Mouse (Mus musculus) liver, embryonic 16.5 days (tissue): ENCODE measurements around the gene Pax4. TPM values are rescaled to one million over a fixed set of nuclear protein-coding genes. Genes with fewer than 3 reads are reported as not detected.

ENCODE experiments used
- ATAC-seq: fragments of 200-750 bp; cut with Nextera tagmentation; 2 replicates; pipeline ENCODE4 v1.8.0; 2017; ENCODE audit warnings: low read depth, mild to moderate bottlenecking, moderate number of reproducible peaks, moderate library complexity
- H3K27ac ChIP-seq: fragments of 300-500 bp; sonication (generic); 2 replicates; pipeline ENCODE4 v1.5.1; 2014; ENCODE audit warnings: mild to moderate bottlenecking, low read length
- H3K27me3 ChIP-seq: fragments of 300-500 bp; sonication (generic); 2 replicates; pipeline ENCODE4 v1.6.1; 2014; ENCODE audit warnings: low read depth, low read length, mixed read lengths; ENCODE audit not compliant: control insufficient read depth, insufficient read depth
- H3K36me3 ChIP-seq: fragments of 300-500 bp; sonication (generic); 2 replicates; pipeline ENCODE4 v1.6.1; 2014; ENCODE audit warnings: mild to moderate bottlenecking; ENCODE audit not compliant: control insufficient read depth, insufficient read depth
- H3K4me1 ChIP-seq: fragments of 300-500 bp; sonication (generic); 2 replicates; pipeline ENCODE4 v1.6.1; 2014; ENCODE audit warnings: low read depth, low read length, mixed read lengths; ENCODE audit not compliant: control insufficient read depth
- H3K4me2 ChIP-seq: fragments of 300-500 bp; sonication (generic); 2 replicates; pipeline ENCODE4 v1.6.1; 2014; ENCODE audit warnings: low read depth, low read length, mixed read lengths
- H3K4me3 ChIP-seq: fragments of 300-500 bp; sonication (generic); 2 replicates; pipeline ENCODE4 v1.5.1; 2014; ENCODE audit warnings: low read depth, mild to moderate bottlenecking, low read length
- H3K9ac ChIP-seq: fragments of 300-500 bp; sonication (generic); 2 replicates; pipeline ENCODE4 v1.6.1; 2014; ENCODE audit warnings: low read depth, low read length
- H3K9me3 ChIP-seq: fragments of 300-500 bp; sonication (generic); replicated peaks from 2 replicates; pipeline ENCODE4 v1.6.1; 2016; ENCODE audit warnings: low read length; ENCODE audit not compliant: control insufficient read depth
- WGBS: fragments of 180-500 bp; shearing (Covaris S2); extraction: QIAGEN DNeasy Blood & Tissue Kit; methylation state at CpG from one replicate; pipeline ENCODE4 v1.1.7; 2014; ENCODE audit not compliant: insufficient replicate concordance; 5-methylcytosine and 5-hydroxymethylcytosine counted together
- polyA plus RNA-seq: library from polyadenylated mRNA; unstranded; fragments of >200 nt; fragmentation: Nextera tagmentation; extraction: Ambion mirVana; gene quantifications from 2 replicates; pipeline ENCODE4 v1.2.1, GENCODE M21; 2015

Pax4 gene
- not detected in 2 replicates for polyA plus RNA-seq

DNA sequence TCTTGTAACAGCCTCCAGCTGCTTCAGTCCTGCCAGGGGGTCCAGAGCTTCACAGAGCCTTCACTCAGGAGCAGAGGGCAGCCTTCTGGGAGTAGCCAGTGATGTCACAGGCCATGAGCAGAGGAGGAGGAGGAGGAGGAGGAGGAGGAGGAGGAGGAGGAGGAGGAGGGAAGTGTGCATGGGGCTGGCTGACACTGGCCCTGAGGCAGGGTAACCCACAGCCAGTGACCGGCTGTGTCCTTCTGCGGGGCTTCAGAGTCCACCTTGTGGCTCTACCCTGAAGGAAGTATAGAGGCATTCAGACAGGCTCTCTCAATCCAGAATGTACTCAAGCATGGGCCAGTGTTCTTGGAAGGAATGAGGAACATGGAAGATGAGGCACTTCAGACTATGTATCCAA, at the start of gene Pax4:
Gene Pax4 (minus strand): TSS at position 101 of the 400 bp plus-strand sequence.
- 71% methylated on average over 2 of the region's 2 CpGs for WGBS
- H3K36me3 ChIP-seq, result no peaks in the 10 kb centered on the region
- ATAC-seq, result no peak
- H3K9ac ChIP-seq, result no peak within 1 kb of the TSS
- H3K27ac ChIP-seq, result no peak within 1 kb of the TSS
- H3K27me3 ChIP-seq, result peaks cover 27% of the 10 kb centered on the region
- H3K4me1 ChIP-seq, result no peaks in the 10 kb centered on the region
- no peak within 1 kb of the TSS for H3K4me2 ChIP-seq
- no peak within 1 kb of the TSS for H3K4me3 ChIP-seq
- H3K9me3 ChIP-seq, result no peaks in the 10 kb centered on the region

GRCm38 (mm10) chr6:28497837-28498236, 48.7 kb upstream of the Pax4 start:
- no peaks in the 10 kb centered on the region for H3K9me3 ChIP-seq
- no peak overlapping the region for H3K4me3 ChIP-seq
- 18% methylated on average over 5 of the region's 5 CpGs for WGBS
- H3K4me2 ChIP-seq, result no peak overlapping the region
- H3K4me1 ChIP-seq, result no peaks in the 10 kb centered on the region
- H3K9ac ChIP-seq, result no peak overlapping the region
- 0 out of 2 replicates have a peak, but pooled peaks cover 3% of the 10 kb centered on the region for H3K36me3 ChIP-seq
- no peaks in the 10 kb centered on the region for H3K27me3 ChIP-seq
- ATAC-seq, result no peak
- no peak overlapping the region for H3K27ac ChIP-seq

DNA sequence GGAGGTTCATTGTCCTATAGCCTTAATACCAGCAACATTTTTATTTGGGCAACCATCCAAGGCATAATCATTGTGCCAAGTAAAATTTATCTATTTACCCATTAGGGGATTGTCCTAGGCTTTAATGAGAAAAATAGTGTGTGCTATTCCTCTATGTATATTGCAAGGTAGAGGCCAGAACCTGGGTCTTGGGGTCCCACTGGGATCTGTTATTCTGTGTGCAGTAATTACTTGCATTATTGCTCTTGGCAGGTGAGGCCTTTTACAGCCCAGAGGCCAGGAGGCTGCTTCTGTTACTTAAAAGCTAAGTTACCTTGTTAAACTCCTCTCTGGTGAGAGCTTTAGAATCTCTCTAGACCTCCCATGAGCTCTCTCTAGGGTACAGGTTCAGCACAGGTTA, 42.0 kb upstream of the Pax4 start:
- ATAC-seq, result no peak
- no peak overlapping the region for H3K27ac ChIP-seq
- no peaks in the 10 kb centered on the region for H3K9me3 ChIP-seq
- H3K36me3 ChIP-seq, result 0 out of 2 replicates have a peak, but pooled peaks cover 3% of the 10 kb centered on the region
- no peak overlapping the region for H3K4me2 ChIP-seq
- H3K4me1 ChIP-seq, result peaks cover 7% of the 10 kb centered on the region
- no peak overlapping the region for H3K4me3 ChIP-seq
- no peak overlapping the region for H3K9ac ChIP-seq
- H3K27me3 ChIP-seq, result no peaks in the 10 kb centered on the region

DNA sequence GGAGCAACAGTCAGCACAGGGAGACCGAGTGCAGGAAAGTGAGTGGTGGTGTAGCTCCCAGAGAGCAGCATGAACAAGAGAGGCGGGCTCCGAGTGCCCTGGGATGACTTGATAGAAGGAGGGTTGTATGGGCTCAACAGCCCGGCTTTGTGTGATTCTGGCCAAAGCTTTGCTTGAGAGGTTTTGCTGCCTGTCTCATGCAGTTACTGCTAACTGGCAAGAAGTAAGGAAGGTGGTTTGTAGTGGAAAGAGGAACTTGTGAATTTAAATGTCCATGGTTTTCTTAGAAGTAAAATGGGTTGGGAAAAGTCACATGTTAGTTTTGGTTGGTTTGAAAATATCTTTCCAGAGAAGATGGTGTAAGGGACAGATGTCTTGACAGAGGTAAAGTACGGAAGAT, 41.5 kb upstream of the Pax4 start:
- no peak overlapping the region for H3K4me2 ChIP-seq
- H3K4me3 ChIP-seq, result no peak overlapping the region
- WGBS, result 56% methylated on average over 5 of the region's 5 CpGs
- no peak overlapping the region for H3K27ac ChIP-seq
- H3K4me1 ChIP-seq, result peaks cover 11% of the 10 kb centered on the region
- H3K36me3 ChIP-seq, result 0 out of 2 replicates have a peak, but pooled peaks cover 3% of the 10 kb centered on the region
- ATAC-seq, result no peak
- no peak overlapping the region for H3K9ac ChIP-seq
- no peaks in the 10 kb centered on the region for H3K9me3 ChIP-seq
- no peaks in the 10 kb centered on the region for H3K27me3 ChIP-seq

- ATAC-seq, result peak; percentile 61; the same call in 1 of the 2 replicates
- no peak overlapping the region for H3K27ac ChIP-seq
- H3K4me1 ChIP-seq, result peaks cover 22% of the 10 kb centered on the region
- 87% methylated on average over 1 of the region's 1 CpGs for WGBS
- no peak overlapping the region for H3K4me3 ChIP-seq
- H3K27me3 ChIP-seq, result no peaks in the 10 kb centered on the region
- H3K9me3 ChIP-seq, result no peaks in the 10 kb centered on the region
- no peak overlapping the region for H3K9ac ChIP-seq
- 0 out of 2 replicates have a peak, but pooled peaks cover 3% of the 10 kb centered on the region for H3K36me3 ChIP-seq
- H3K4me2 ChIP-seq, result no peak overlapping the region
Observed at GRCm38 (mm10) chr6:28488204-28488851, 39.2 kb upstream of the Pax4 start.

DNA sequence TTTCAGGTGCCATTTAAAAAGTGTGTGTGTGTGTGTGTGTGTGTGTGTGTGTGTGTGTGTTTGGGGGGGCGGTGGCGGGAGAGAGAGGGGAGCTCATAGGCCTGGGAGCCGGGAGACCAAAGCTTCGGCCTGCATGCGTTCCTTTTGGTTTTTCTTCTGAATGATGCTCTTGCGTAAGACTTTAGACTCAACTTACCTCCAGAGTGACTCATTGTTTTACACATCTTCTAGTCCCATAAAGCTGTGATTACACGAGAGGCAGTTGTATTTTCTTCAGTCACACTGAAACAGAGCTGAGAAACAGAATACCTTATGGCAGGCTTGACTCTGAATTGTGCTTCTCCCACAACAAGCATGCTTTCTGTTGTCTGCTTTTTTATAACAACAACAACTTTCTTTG, 37.8 kb upstream of the Pax4 start:
- H3K27me3 ChIP-seq, result no peaks in the 10 kb centered on the region
- H3K4me3 ChIP-seq, result no peak overlapping the region
- ATAC-seq, result no peak
- no peak overlapping the region for H3K9ac ChIP-seq
- H3K36me3 ChIP-seq, result no peaks in the 10 kb centered on the region
- WGBS, result 70% methylated on average over 7 of the region's 7 CpGs
- H3K9me3 ChIP-seq, result no peaks in the 10 kb centered on the region
- H3K4me2 ChIP-seq, result no peak overlapping the region
- no peak overlapping the region for H3K27ac ChIP-seq
- peaks cover 34% of the 10 kb centered on the region for H3K4me1 ChIP-seq

DNA sequence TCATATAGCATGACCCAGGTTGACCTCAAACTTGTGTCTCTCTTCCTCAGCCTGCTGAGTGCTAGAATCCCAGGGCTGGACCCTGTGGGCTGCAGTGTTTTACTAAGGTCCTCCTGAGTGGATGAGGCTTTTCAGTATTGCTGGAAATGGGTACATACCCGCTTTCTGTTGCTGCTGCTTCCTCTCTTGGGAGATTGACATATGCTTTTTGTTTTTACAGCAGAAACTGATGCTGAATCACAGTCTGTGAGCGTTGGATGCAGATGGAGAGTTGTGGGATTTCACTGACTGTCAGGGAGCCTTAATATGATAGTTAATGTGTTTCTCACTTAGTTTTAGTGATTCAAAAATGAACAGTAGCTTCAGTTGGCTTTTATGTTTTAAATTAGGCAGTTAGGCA, 37.3 kb upstream of the Pax4 start:
- H3K9ac ChIP-seq, result no peak overlapping the region
- H3K4me1 ChIP-seq, result peaks cover 39% of the 10 kb centered on the region
- no peak overlapping the region for H3K4me2 ChIP-seq
- WGBS, result 68% methylated on average over 2 of the region's 2 CpGs
- no peak overlapping the region for H3K4me3 ChIP-seq
- H3K9me3 ChIP-seq, result no peaks in the 10 kb centered on the region
- no peaks in the 10 kb centered on the region for H3K36me3 ChIP-seq
- no peaks in the 10 kb centered on the region for H3K27me3 ChIP-seq
- no peak for ATAC-seq
- H3K27ac ChIP-seq, result no peak overlapping the region

- no peak overlapping the region for H3K27ac ChIP-seq
- H3K9me3 ChIP-seq, result no peaks in the 10 kb centered on the region
- no peaks in the 10 kb centered on the region for H3K36me3 ChIP-seq
- 78% methylated on average over 2 of the region's 2 CpGs for WGBS
- H3K4me3 ChIP-seq, result no peak overlapping the region
- peaks cover 41% of the 10 kb centered on the region for H3K4me1 ChIP-seq
- H3K27me3 ChIP-seq, result no peaks in the 10 kb centered on the region
- H3K9ac ChIP-seq, result no peak overlapping the region
- no peak for ATAC-seq
- H3K4me2 ChIP-seq, result no peak overlapping the region
Observed at GRCm38 (mm10) chr6:28486008-28486407, 36.9 kb upstream of the Pax4 start.

DNA sequence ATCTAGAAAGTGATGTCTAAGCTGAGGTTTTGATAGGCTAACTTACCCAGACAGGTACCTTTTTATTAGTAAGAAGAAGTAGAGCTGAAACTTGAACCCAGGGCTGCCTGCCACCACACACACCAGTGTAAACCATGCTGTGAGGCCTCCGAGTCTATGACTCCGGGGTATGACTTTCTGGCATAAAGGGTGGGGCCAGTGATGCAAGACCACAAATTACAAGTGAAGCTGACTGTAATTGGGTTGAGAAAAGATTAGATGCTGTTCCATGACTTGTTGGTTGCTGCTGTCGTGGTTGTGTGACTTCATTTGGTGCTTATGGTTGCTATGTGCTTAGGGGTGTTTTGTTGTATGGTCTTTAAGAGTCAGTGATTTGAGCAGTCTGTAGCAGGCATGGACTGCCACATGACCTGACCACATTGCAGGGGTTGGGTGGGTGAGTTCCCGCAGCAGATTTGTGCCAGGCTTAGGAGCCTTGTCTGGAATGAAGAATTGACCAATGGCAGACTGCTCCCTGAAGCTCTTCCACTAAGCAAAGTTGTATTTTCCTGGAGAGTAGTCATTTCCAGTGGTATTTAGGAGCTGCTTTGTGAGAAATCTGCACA, 33.7 kb upstream of the Pax4 start:
- 36% methylated on average over 4 of the region's 4 CpGs for WGBS
- Histone ChIP-seq H3K36me3 (no peaks in the 10 kb centered on the region), H3K4me2 (peak overlapping the region; percentile 21), H3K4me1 (peaks cover 54% of the 10 kb centered on the region), H3K9me3 (no peaks in the 10 kb centered on the region), H3K9ac (peak overlapping the region; percentile 20), H3K27ac (no peak overlapping the region), H3K27me3 (no peaks in the 10 kb centered on the region), H3K4me3 (no peak overlapping the region)
- ATAC-seq, result no peak
